Mouse (Mus musculus) limb, embryonic 15.5 days (tissue): ENCODE measurements at regions not wholly inside any gene's neighbourhood (a gene's known extent, or its start where the extent isn't known, plus 50 kb on each side); places are given as distances from the start of the nearest gene placed in this dataset.

Source experiments
- ATAC-seq: fragments of 200-750 bp; cut with Nextera tagmentation; 2 replicates; pipeline ENCODE4 v1.8.0; 2017; ENCODE audit warnings: low read depth, moderate TSS enrichment; ENCODE audit not compliant: insufficient number of reproducible peaks, low FRiP score, low TSS enrichment
- H3K27ac ChIP-seq: fragments of 300-500 bp; sonication (generic); 2 replicates; pipeline ENCODE4 v1.5.1; 2015; ENCODE audit warnings: moderate library complexity, mild to moderate bottlenecking, inconsistent platforms
- H3K27me3 ChIP-seq: fragments of 300-500 bp; sonication (generic); 2 replicates; pipeline ENCODE4 v1.6.1; 2015; ENCODE audit warnings: inconsistent platforms
- H3K36me3 ChIP-seq: fragments of 300-500 bp; sonication (generic); 2 replicates; pipeline ENCODE4 v1.6.1; 2015; ENCODE audit warnings: inconsistent platforms
- H3K4me1 ChIP-seq: fragments of 300-500 bp; sonication (generic); 2 replicates; pipeline ENCODE4 v1.6.1; 2015; ENCODE audit warnings: inconsistent platforms
- H3K4me2 ChIP-seq: fragments of 300-500 bp; sonication (generic); 2 replicates; pipeline ENCODE4 v1.6.1; 2015; ENCODE audit warnings: mild to moderate bottlenecking, inconsistent platforms
- H3K4me3 ChIP-seq: fragments of 300-500 bp; sonication (generic); 2 replicates; pipeline ENCODE4 v1.5.1; 2015; ENCODE audit warnings: mild to moderate bottlenecking, inconsistent platforms
- H3K9ac ChIP-seq: fragments of 300-500 bp; sonication (generic); 2 replicates; pipeline ENCODE4 v1.6.1; 2015; ENCODE audit warnings: inconsistent platforms
- H3K9me3 ChIP-seq: fragments of 300-500 bp; sonication (generic); 2 replicates; pipeline ENCODE4 v1.6.1; 2016; ENCODE audit warnings: inconsistent platforms
- WGBS: fragments of 180-500 bp; shearing (Covaris S2); methylation state at CpG from one replicate; pipeline ENCODE4 v1.1.7; 2015; 5-methylcytosine and 5-hydroxymethylcytosine counted together

GRCm38 (mm10) chrX:99339081-99339876 is 131.8 kb downstream of the Pja1 start:
- Histone ChIP-seq H3K9me3 (no peaks in the 10 kb centered on the region), H3K9ac (no peak overlapping the region), H3K4me2 (no peak overlapping the region), H3K4me1 (peaks cover 9% of the 10 kb centered on the region; the same call in 1 of the 2 replicates), H3K27me3 (peaks cover 30% of the 10 kb centered on the region; the same call in 1 of the 2 replicates), H3K4me3 (no peak overlapping the region), H3K36me3 (no peaks in the 10 kb centered on the region), H3K27ac (no peak overlapping the region; the same call in 1 of the 2 replicates)
- WGBS = 32% methylated on average over 9 of the region's 9 CpGs
- ATAC-seq = no peak

GRCm38 (mm10) chrX:99336616-99337553 is 134.2 kb downstream of the Pja1 start:
- Histone ChIP-seq H3K9ac (no peak overlapping the region), H3K4me3 (no peak overlapping the region), H3K36me3 (no peaks in the 10 kb centered on the region), H3K9me3 (no peaks in the 10 kb centered on the region), H3K4me2 (no peak overlapping the region), H3K27ac (no peak overlapping the region), H3K4me1 (peaks cover 9% of the 10 kb centered on the region; the same call in 1 of the 2 replicates), H3K27me3 (peaks cover 32% of the 10 kb centered on the region; the same call in 1 of the 2 replicates)
- no peak for ATAC-seq
- 46% methylated on average over 8 of the region's 8 CpGs for whole genome bisulfite sequencing

DNA sequence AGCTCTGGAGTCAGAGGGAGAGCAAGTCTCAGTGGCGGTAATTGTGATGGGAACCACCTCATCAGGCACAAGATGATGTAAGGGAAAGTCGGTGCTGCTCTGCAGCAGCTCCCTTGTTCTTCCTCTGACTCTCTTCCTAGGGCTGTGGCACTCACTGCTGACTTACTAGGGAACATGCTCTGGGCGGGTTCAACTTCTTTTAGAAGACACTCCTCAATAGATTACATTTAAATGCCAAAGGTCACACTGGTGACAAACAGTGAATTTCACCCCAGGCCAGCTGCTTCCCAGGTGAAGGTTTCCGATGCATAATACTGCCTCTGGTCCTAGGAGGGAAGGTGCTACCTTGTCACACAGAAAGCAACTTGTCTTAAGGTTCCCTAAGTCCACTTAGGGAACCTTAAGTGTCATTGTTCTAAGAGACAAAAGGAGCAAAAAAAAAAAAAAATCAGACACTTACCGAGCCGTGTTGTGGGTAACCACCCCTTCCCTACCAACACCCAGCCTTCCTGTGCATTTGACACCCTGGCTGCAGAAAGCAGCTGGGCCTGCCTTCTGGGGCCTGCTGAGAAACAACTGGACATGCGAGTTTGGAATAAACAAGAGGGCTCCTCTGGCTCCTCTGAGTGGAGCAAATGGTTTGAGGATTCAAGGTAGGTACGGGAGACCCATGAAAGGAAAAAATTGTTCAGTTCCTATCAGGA is 135.0 kb downstream of the Pja1 start:
- Histone ChIP-seq H3K4me1 (peaks cover 9% of the 10 kb centered on the region; the same call in 1 of the 2 replicates), H3K9me3 (no peaks in the 10 kb centered on the region), H3K4me3 (no peak overlapping the region), H3K4me2 (no peak overlapping the region), H3K27ac (no peak overlapping the region), H3K9ac (no peak overlapping the region), H3K36me3 (no peaks in the 10 kb centered on the region), H3K27me3 (peaks cover 35% of the 10 kb centered on the region)
- WGBS = 51% methylated on average over 8 of the region's 8 CpGs
- no peak for ATAC-seq

- Histone ChIP-seq H3K27me3 (peaks cover 36% of the 10 kb centered on the region), H3K36me3 (no peaks in the 10 kb centered on the region), H3K4me3 (no peak overlapping the region), H3K9me3 (no peaks in the 10 kb centered on the region), H3K9ac (no peak overlapping the region), H3K4me2 (no peak overlapping the region), H3K4me1 (peaks cover 3% of the 10 kb centered on the region; the same call in 1 of the 2 replicates), H3K27ac (no peak overlapping the region)
- no peak for ATAC-seq
- WGBS = 52% methylated on average over 4 of the region's 4 CpGs
These were observed 138.7 kb downstream of the Pja1 start for GRCm38 (mm10) chrX:99332457-99332770.

- H3K9me3 ChIP-seq = no peaks in the 10 kb centered on the region
- no peak overlapping the region for H3K4me3 ChIP-seq
- 52% methylated on average over 9 of the region's 9 CpGs for WGBS
- no peak overlapping the region for H3K4me2 ChIP-seq
- peaks cover 31% of the 10 kb centered on the region for H3K27me3 ChIP-seq
- H3K4me1 ChIP-seq = peaks cover under 1% of the 10 kb centered on the region; the same call in 1 of the 2 replicates
- H3K9ac ChIP-seq = no peak overlapping the region
- no peak overlapping the region for H3K27ac ChIP-seq
- ATAC-seq = no peak
- no peaks in the 10 kb centered on the region for H3K36me3 ChIP-seq
These were observed 139.2 kb downstream of the Pja1 start for GRCm38 (mm10) chrX:99331764-99332456.

- H3K9ac ChIP-seq = no peak overlapping the region
- no peaks in the 10 kb centered on the region for H3K9me3 ChIP-seq
- 89% methylated on average over 8 of the region's 8 CpGs for WGBS
- peaks cover 32% of the 10 kb centered on the region for H3K27me3 ChIP-seq
- no peaks in the 10 kb centered on the region for H3K36me3 ChIP-seq
- no peak overlapping the region for H3K27ac ChIP-seq
- H3K4me1 ChIP-seq = peaks cover 11% of the 10 kb centered on the region
- ATAC-seq = no peak
- H3K4me3 ChIP-seq = no peak overlapping the region
- no peak overlapping the region for H3K4me2 ChIP-seq
These were observed 140.7 kb downstream of the Pja1 start for GRCm38 (mm10) chrX:99330386-99330785.

GRCm38 (mm10) chrX:99328576-99328975 is 142.5 kb downstream of the Pja1 start:
- Histone ChIP-seq H3K9ac (no peak overlapping the region), H3K4me2 (no peak overlapping the region), H3K36me3 (no peaks in the 10 kb centered on the region), H3K27me3 (peaks cover 33% of the 10 kb centered on the region), H3K4me1 (peaks cover 17% of the 10 kb centered on the region), H3K4me3 (no peak overlapping the region), H3K9me3 (no peaks in the 10 kb centered on the region), H3K27ac (no peak overlapping the region)
- no peak for ATAC-seq
- 68% methylated on average over 4 of the region's 4 CpGs for WGBS

DNA sequence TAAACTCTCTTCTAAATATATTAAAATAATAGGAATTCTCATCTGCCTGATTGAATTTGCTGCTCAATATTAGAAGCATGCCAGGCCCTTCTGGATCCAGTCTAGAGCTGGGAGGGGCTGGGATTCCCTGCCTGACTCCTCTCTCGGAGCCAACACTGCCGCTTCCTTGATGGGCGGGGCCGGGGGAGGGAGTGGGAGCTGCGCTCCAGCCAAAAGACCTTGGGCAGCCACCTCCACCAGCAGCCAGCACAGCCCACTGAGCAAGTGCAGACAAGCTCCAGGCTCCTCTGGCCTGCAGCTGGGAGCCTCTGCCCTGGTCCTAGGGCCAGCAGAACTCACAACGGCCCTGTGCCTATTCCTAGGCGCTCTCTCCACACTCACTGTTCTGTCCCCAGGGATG is 144.9 kb downstream of the Pja1 start:
- Histone ChIP-seq H3K27ac (peak overlapping the region; percentile 78), H3K9me3 (no peaks in the 10 kb centered on the region), H3K4me1 (peaks cover 17% of the 10 kb centered on the region), H3K36me3 (no peaks in the 10 kb centered on the region), H3K4me2 (no peak overlapping the region), H3K4me3 (no peak overlapping the region), H3K27me3 (peaks cover 39% of the 10 kb centered on the region; the same call in 1 of the 2 replicates), H3K9ac (no peak overlapping the region)
- 38% methylated on average over 7 of the region's 7 CpGs for WGBS
- peak; percentile 80; the same call in 1 of the 2 replicates for ATAC-seq

- peak; percentile 61; the same call in 1 of the 2 replicates for ATAC-seq
- Histone ChIP-seq H3K36me3 (no peaks in the 10 kb centered on the region), H3K9me3 (no peaks in the 10 kb centered on the region), H3K4me2 (no peak overlapping the region), H3K4me1 (peaks cover 17% of the 10 kb centered on the region), H3K9ac (no peak overlapping the region), H3K27ac (peak overlapping the region; percentile 78), H3K4me3 (no peak overlapping the region), H3K27me3 (peaks cover 41% of the 10 kb centered on the region; the same call in 1 of the 2 replicates)
- WGBS = 38% methylated on average over 8 of the region's 8 CpGs
These were observed 145.6 kb downstream of the Pja1 start for GRCm38 (mm10) chrX:99325460-99325859.

GRCm38 (mm10) chrX:99324546-99325170 is 146.4 kb downstream of the Pja1 start:
- Histone ChIP-seq H3K27me3 (peaks cover 41% of the 10 kb centered on the region; the same call in 1 of the 2 replicates), H3K4me1 (peaks cover 17% of the 10 kb centered on the region), H3K4me3 (no peak overlapping the region), H3K27ac (peak overlapping the region; percentile 78), H3K4me2 (no peak overlapping the region), H3K9me3 (no peaks in the 10 kb centered on the region), H3K9ac (no peak overlapping the region), H3K36me3 (no peaks in the 10 kb centered on the region)
- whole genome bisulfite sequencing = 64% methylated on average over 6 of the region's 6 CpGs
- no peak for ATAC-seq

DNA sequence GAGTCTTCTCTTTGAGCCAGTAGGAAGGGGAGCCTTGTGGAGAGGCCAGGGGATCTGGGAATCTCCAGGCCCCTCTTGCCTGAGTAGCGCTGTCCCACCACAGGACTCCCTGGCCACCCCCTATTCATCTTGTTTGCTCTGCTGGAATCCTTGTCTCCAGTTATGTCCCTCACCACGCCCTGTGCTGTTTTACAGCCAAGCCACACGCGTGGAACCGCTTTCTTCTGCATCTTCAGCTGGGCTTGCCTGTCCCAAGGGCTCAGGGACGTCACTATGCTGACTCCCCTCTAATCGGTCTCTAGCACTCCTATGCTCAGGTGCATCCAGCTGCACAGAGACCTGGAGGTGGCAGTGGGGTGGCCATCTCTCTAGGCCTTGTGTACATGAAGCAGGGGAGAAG is 151.3 kb downstream of the Pja1 start:
- no peak overlapping the region for H3K4me3 ChIP-seq
- no peak for ATAC-seq
- H3K27me3 ChIP-seq = peaks cover 43% of the 10 kb centered on the region

More for the DNA sequence above, 151.3 kb downstream of the Pja1 start:
- WGBS = 82% methylated on average over 7 of the region's 7 CpGs
- Histone ChIP-seq H3K4me2 (no peak overlapping the region), H3K4me1 (peaks cover 5% of the 10 kb centered on the region), H3K36me3 (no peaks in the 10 kb centered on the region), H3K9ac (no peak overlapping the region), H3K27ac (no peak overlapping the region), H3K9me3 (no peaks in the 10 kb centered on the region)
